Mouse (Mus musculus) gonadal fat pad, adult 2 months (tissue): ENCODE results near the gene Fmr1. TPM values are rescaled to one million over a fixed set of nuclear protein-coding genes. Genes with fewer than 3 reads are reported as not detected.
"Not testable (repeated sequence)": the region's sequence is repeated elsewhere in the genome, so short reads cannot be mapped to it uniquely, and the experiment has no call there.

Experiments used
- DNase-seq: peaks from one replicate; pipeline ENCODE4 v3.0.0-alpha.2; 2012; ENCODE audit warnings: low read depth
- polyA plus RNA-seq: library from polyadenylated mRNA; depleted of rRNA; stranded (reverse); fragments of >200 nt; gene quantifications from 2 replicates; pipeline ENCODE4 v1.2.3, GENCODE M21; 2012; rRNA removed

Fmr1 gene
- polyA plus RNA-seq, result 18.7 and 23.6 TPM in 2 replicates

- peak; percentile 26 for DNase-seq
These were observed at the start of gene Fmr1 for GRCm38 (mm10) chrX:68678333-68678740. Gene Fmr1 (plus strand): TSS chrX:68678541.

- DNase-seq, result no peak
These were observed 36.7 kb upstream of the Fmr1 start for GRCm38 (mm10) chrX:68641603-68642002.

GRCm38 (mm10) chrX:68645154-68645919 lies 33.0 kb upstream of the Fmr1 start:
- DNase-seq, result no peak

- no peak for DNase-seq
These were observed 833 bp upstream of the Fmr1 start for GRCm38 (mm10) chrX:68677508-68677907.

GRCm38 (mm10) chrX:68678815-68679486 lies 610 bp downstream of the Fmr1 start:
- DNase-seq, result no peak

- DNase-seq, result no peak
These were observed 6.4 kb downstream of the Fmr1 start for GRCm38 (mm10) chrX:68684706-68685105.

GRCm38 (mm10) chrX:68691936-68692335 lies 13.6 kb downstream of the Fmr1 start:
- not testable (repeated sequence) for DNase-seq

- DNase-seq, result no peak
These were observed 58.6 kb downstream of the Fmr1 start for GRCm38 (mm10) chrX:68736902-68737301.

- no peak for DNase-seq
These were observed 61.7 kb downstream of the Fmr1 start for GRCm38 (mm10) chrX:68740088-68740487.

- DNase-seq, result no peak
These were observed 83.3 kb downstream of the Fmr1 start, which contains the start of gene Fmr1nb for GRCm38 (mm10) chrX:68761606-68762005. Gene Fmr1nb (plus strand): TSS chrX:68761839.

Other genes starting within 250 kb of the Fmr1 start
- gene Fmr1nb, start 83.3 kb downstream of the Fmr1 start, polyA plus RNA-seq, result 0.19 and 0.53 TPM in 2 replicates
- 0.71 and 2.1 TPM in 2 replicates for gene Gm14698, start 142.6 kb downstream of the Fmr1 start, polyA plus RNA-seq
- gene Gm6812, start 214.5 kb downstream of the Fmr1 start, polyA plus RNA-seq, result not detected in 2 replicates